Mouse (Mus musculus) right cerebral cortex, adult 18-20 months (tissue): Measurements from ENCODE around the gene Ptprn2.

ENCODE experiments used
- DNase-seq: peaks from one replicate; pipeline ENCODE4 v3.0.0; 2022; ENCODE audit warnings: mixed read lengths

Gene Ptprn2

GRCm38 (mm10) chr12:116595727-116596126 is 110.2 kb downstream of the Ptprn2 start:
- no peak for DNase-seq

- DNase-seq, result peak; percentile 56
These were observed 111.5 kb downstream of the Ptprn2 start for GRCm38 (mm10) chr12:116596993-116597392.

GRCm38 (mm10) chr12:116597670-116598069 is 112.2 kb downstream of the Ptprn2 start:
- no peak for DNase-seq

GRCm38 (mm10) chr12:116598123-116599005 is 112.8 kb downstream of the Ptprn2 start:
- DNase-seq, result peak; percentile 64

GRCm38 (mm10) chr12:116599537-116599936 is 114.0 kb downstream of the Ptprn2 start:
- DNase-seq, result peak; percentile 76

- no peak for DNase-seq
These were observed 114.5 kb downstream of the Ptprn2 start for GRCm38 (mm10) chr12:116600054-116600453.

- no peak for DNase-seq
These were observed 115.9 kb downstream of the Ptprn2 start for GRCm38 (mm10) chr12:116601395-116601794.

- no peak for DNase-seq
These were observed 116.4 kb downstream of the Ptprn2 start for GRCm38 (mm10) chr12:116601921-116602320.

GRCm38 (mm10) chr12:116608598-116608997 is 123.1 kb downstream of the Ptprn2 start:
- no peak for DNase-seq

GRCm38 (mm10) chr12:116619868-116620267 is 134.3 kb downstream of the Ptprn2 start:
- peak; percentile 76 for DNase-seq

GRCm38 (mm10) chr12:116620299-116620698 is 134.8 kb downstream of the Ptprn2 start:
- no peak for DNase-seq

GRCm38 (mm10) chr12:116621325-116622040 is 136.0 kb downstream of the Ptprn2 start:
- DNase-seq, result no peak

- peak; percentile 78 for DNase-seq
These were observed 137.3 kb downstream of the Ptprn2 start for GRCm38 (mm10) chr12:116622665-116623387.

- DNase-seq, result peak; percentile 43
These were observed 140.1 kb downstream of the Ptprn2 start for GRCm38 (mm10) chr12:116625391-116626281.

GRCm38 (mm10) chr12:116628992-116629391 is 143.5 kb downstream of the Ptprn2 start:
- DNase-seq, result no peak

GRCm38 (mm10) chr12:116637498-116637897 is 152.0 kb downstream of the Ptprn2 start:
- no peak for DNase-seq

GRCm38 (mm10) chr12:116640871-116641270 is 155.4 kb downstream of the Ptprn2 start:
- DNase-seq, result no peak

GRCm38 (mm10) chr12:116641339-116642190 is 156.0 kb downstream of the Ptprn2 start:
- DNase-seq, result no peak

- no peak for DNase-seq
These were observed 156.7 kb downstream of the Ptprn2 start for GRCm38 (mm10) chr12:116642191-116642549.

GRCm38 (mm10) chr12:116646771-116647170 is 161.3 kb downstream of the Ptprn2 start:
- DNase-seq, result no peak

GRCm38 (mm10) chr12:116648584-116649206 is 163.2 kb downstream of the Ptprn2 start:
- DNase-seq, result peak; percentile 64
